Mouse (Mus musculus): ENCODE measurements at regions not wholly inside any gene's neighbourhood (a gene's known extent, or its start where the extent isn't known, plus 50 kb on each side); places are given as distances from the start of the nearest gene placed in this dataset.

- TF ChIP-seq CTCF (IDR thresholded peaks at IDR 0.05; ENCODE audit: borderline replicate concordance, insufficient read depth, low read length): no peak
- no peak for TF ChIP-seq POLR2A (IDR thresholded peaks at IDR 0.05; ENCODE audit: low read depth, low read length)
Observed at GRCm38 (mm10) chr1:163562166-163562733, 158.8 kb upstream of the Gorab start.
